Mouse (Mus musculus): ENCODE data around the gene Lrch3. TPM values are rescaled to one million over a fixed set of nuclear protein-coding genes. Genes with fewer than 3 reads are reported as not detected.

Gene Lrch3
- polyA plus RNA-seq (2014; fragmentation: Illumina TruSeq; extraction: RNeasy Lipid Tissue Mini Kit (QIAGEN cat#74804); ENCODE audit: low read depth, low replicate concordance): 32.2 TPM

GRCm38 (mm10) chr16:32913937-32914881 is at the start of gene Lrch3:
Lrch3 (plus strand) TSS chr16:32914100.

DNA sequence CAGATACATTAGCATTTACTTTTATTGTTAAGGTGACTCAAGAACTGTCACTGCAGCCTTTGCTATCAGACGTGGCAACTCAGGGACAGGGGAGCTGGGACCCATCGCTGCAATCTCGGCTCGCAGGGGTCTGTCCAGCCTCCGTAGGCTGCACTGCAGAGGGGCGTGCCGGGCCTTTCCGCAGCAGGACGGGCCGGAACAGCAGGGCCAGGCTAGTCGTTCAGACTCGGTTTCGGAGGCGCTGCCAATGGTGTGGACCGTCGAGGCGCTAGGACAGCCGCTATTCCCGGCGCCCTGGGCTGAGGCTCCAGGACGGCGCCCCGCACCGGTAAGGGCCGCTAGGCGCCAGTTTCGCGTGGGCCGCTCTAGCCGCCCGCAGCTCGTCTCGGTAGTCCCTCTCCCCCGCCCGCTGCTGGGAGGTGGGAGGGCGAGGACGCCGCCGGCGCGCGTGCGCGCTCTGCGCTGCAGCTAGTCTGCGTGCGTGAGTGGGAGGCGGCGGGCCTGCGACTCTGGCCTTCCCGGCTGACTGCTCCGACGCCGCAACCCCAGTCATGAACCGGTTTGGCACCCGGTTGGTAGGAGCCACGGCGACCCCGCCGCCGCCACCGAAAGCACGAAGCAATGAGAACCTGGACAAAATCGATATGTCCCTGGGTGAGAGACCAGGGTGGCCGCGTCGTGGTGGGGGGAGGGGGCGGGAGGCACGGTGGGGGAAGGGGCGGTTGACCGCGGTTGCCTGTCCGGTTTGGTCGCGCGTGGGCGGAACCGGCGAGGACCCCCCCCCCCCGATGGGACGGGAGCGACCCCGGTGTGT is 36.4 kb upstream of the Lrch3 start, which contains the start of the genes Fyttd1 and Rubcn:
Gene Fyttd1, plus strand, starts transcription at position 158 of the 814 bp plus-strand sequence.
Gene Rubcn, minus strand, starts transcription at position 424 of the 814 bp plus-strand sequence.

DNA sequence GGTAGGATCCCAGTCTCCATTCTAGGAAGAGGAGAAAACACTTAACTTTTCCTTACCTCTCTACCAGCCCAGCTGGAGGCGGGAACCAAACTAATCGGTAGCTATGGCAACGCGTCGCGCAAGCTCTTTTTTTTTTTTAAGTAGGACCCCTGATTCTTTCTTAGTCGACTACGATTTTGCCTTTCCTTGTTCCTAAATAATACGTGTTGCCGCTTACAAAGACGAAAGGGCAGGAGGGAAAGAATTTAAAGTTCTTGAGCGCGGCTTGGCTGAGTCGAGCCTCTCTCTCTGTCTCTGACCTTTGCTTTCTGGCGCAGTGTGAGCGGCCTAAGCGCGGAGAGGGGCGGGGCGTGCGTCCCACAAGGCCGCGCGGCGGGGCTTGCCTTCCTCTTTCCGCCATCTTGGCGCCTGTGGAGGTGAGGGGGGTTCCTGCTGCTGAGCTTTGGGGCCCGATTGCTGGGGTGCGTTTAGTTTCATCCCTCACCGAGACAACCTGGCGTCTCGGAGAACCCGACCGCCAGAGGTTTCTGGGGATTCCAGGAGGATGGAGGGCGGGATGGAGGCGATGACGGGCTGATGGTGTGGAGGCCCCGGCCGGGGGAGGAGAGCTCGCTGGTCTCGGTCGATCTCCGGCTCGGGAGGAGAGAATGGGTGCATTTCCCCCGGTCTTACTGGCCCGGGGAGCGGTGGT is 142.3 kb downstream of the Lrch3 start, which contains the start of the genes Iqcg and Rpl35a:
Gene Iqcg, minus strand, starts transcription at position 124 of the 691 bp plus-strand sequence.
Gene Rpl35a, plus strand, starts transcription at position 359 of the 691 bp plus-strand sequence.

DNA sequence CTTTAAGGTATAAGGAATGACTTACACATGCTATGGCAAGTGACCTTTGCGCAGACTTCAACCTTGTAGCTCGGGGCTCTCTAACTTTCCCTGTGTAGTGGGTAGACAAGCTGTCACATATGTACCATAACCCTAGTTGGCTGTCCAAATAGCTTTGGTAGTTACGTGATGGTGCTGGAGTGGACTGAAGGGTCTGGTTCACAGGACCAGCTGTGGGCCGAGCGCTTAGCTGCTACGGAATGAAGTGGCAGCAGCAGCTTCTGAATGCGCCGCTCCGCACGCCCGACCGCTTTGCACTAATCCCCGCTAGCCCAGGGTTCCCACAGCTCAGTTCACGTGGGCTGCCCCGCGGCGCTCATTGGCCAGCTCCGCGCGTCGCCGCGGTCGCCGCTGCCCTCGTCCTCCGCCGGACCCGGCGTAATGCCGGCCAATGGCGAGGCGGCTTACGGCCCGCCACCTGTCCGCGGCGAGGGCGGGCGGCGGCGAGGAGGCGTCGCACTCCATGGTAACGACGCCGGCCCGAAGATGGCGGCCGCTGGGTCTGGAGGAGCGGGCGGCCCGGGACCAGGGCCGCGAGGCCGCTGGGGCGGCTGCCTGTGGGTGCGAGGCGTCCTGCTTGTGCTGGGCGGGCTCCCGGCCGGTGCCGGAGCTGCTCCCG is 148.3 kb downstream of the Lrch3 start, which contains the start of gene Lmln:
Gene Lmln, plus strand, starts transcription at position 498 of the 658 bp plus-strand sequence.

Other genes starting within 250 kb of the Lrch3 start
- 81.6 TPM for gene Muc4, start 178.2 kb upstream of the Lrch3 start, polyA plus RNA-seq (2014; fragmentation: Illumina TruSeq; extraction: RNeasy Lipid Tissue Mini Kit (QIAGEN cat#74804); ENCODE audit: low read depth, low replicate concordance)
- gene Muc20, start 116.7 kb upstream of the Lrch3 start, polyA plus RNA-seq (2014; fragmentation: Illumina TruSeq; extraction: RNeasy Lipid Tissue Mini Kit (QIAGEN cat#74804); ENCODE audit: low read depth, low replicate concordance): 0.32 TPM
- not detected for gene Smbd1, start 103.6 kb upstream of the Lrch3 start, polyA plus RNA-seq (2014; fragmentation: Illumina TruSeq; extraction: RNeasy Lipid Tissue Mini Kit (QIAGEN cat#74804); ENCODE audit: low read depth, low replicate concordance)
- 128 TPM for gene Fyttd1, start 36.6 kb upstream of the Lrch3 start, polyA plus RNA-seq (2014; fragmentation: Illumina TruSeq; extraction: RNeasy Lipid Tissue Mini Kit (QIAGEN cat#74804); ENCODE audit: low read depth, low replicate concordance)
- 7.2 TPM for gene Rubcn, start 36.3 kb upstream of the Lrch3 start, polyA plus RNA-seq (2014; fragmentation: Illumina TruSeq; extraction: RNeasy Lipid Tissue Mini Kit (QIAGEN cat#74804); ENCODE audit: low read depth, low replicate concordance)
- 1.7 TPM for gene Iqcg, start 142.1 kb downstream of the Lrch3 start, polyA plus RNA-seq (2014; fragmentation: Illumina TruSeq; extraction: RNeasy Lipid Tissue Mini Kit (QIAGEN cat#74804); ENCODE audit: low read depth, low replicate concordance)
- 1,014 TPM for gene Rpl35a, start 142.4 kb downstream of the Lrch3 start, polyA plus RNA-seq (2014; fragmentation: Illumina TruSeq; extraction: RNeasy Lipid Tissue Mini Kit (QIAGEN cat#74804); ENCODE audit: low read depth, low replicate concordance)
- 1.8 TPM for gene Lmln, start 148.4 kb downstream of the Lrch3 start, polyA plus RNA-seq (2014; fragmentation: Illumina TruSeq; extraction: RNeasy Lipid Tissue Mini Kit (QIAGEN cat#74804); ENCODE audit: low read depth, low replicate concordance)